Mouse (Mus musculus) E14TG2a.4 (cell line): ENCODE results near the gene Olfr71.

ENCODE experiments used
- CTCF ChIP-seq: conservative IDR thresholded peaks from 2 replicates; pipeline ENCODE4 v1.5.1; 2014; ENCODE audit warnings: low read length
- NANOG ChIP-seq: IDR thresholded peaks from 2 replicates; pipeline ENCODE4 v1.6.1; 2014; ENCODE audit warnings: borderline replicate concordance, low read length, mixed read lengths
- POU5F1 ChIP-seq: IDR thresholded peaks from 2 replicates; pipeline ENCODE4 v1.6.1; 2014; ENCODE audit warnings: low read length, borderline replicate concordance

DNA sequence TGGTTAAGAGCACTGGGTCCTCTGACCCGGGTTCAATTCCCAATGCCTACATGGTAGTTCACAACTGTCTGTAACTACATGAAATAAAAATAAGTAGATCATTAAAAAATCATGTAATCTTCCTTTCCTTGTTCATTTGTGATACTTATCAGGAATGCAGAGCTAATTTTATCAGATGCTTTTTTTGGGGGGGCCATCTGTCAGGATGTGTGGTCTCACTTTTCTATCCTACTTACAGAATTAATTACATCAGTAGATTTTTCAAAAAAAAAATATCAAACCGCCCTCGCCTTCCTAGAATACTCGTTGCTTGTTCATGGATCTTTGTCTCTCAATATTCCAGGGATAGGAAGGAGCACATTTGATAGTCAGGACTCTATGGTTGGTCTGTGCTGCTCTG lies 12.1 kb upstream of the Olfr71 start:
- TF ChIP-seq CTCF (no peak), POU5F1 (no peak), NANOG (no peak)
